Mouse (Mus musculus) C2C12 (cell line): ENCODE measurements at regions not wholly inside any gene's neighbourhood (a gene's known extent, or its start where the extent isn't known, plus 50 kb on each side); places are given as distances from the start of the nearest gene placed in this dataset.

Experiments used
- H3K27me3 ChIP-seq: one replicate; pipeline ENCODE4 v1.6.1; 2011; ENCODE audit not compliant: control insufficient read depth, insufficient read depth, insufficient read length
- H3K36me3 ChIP-seq: one replicate; pipeline ENCODE4 v1.6.1; 2011; ENCODE audit not compliant: control insufficient read depth, insufficient read depth
- H3K4me3 ChIP-seq: one replicate; pipeline ENCODE4 v1.5.1; 2011; ENCODE audit warnings: mild to moderate bottlenecking, control low read depth; ENCODE audit not compliant: poor library complexity, insufficient read depth, severe bottlenecking
- H3K79me2 ChIP-seq: one replicate; pipeline ENCODE4 v1.6.1; 2011; ENCODE audit not compliant: control insufficient read depth, insufficient read depth
- H3K79me3 ChIP-seq: one replicate; pipeline ENCODE4 v1.6.1; 2011; ENCODE audit warnings: low read depth, control low read depth
- H3ac ChIP-seq: one replicate; pipeline ENCODE3; 2011; ENCODE audit warnings: low read depth; ENCODE audit not compliant: control insufficient read depth, insufficient read length
- CEBPB ChIP-seq: IDR thresholded peaks from one replicate; pipeline ENCODE4 v1.6.1; 2011; ENCODE audit warnings: low read depth, mild to moderate bottlenecking, control low read depth, moderate library complexity
- CTCF ChIP-seq: IDR thresholded peaks from one replicate; pipeline ENCODE4 v1.5.1; 2011; ENCODE audit not compliant: control insufficient read depth, insufficient read depth, insufficient read length
- FOSL1 ChIP-seq: IDR thresholded peaks from one replicate; pipeline ENCODE4 v1.8.0; 2011; ENCODE audit warnings: mild to moderate bottlenecking, low read length; ENCODE audit not compliant: poor library complexity, insufficient read depth, severe bottlenecking
- MAX ChIP-seq: IDR thresholded peaks from one replicate; pipeline ENCODE4 v1.6.1; 2011; ENCODE audit warnings: mild to moderate bottlenecking, control low read depth
- MYOD1 ChIP-seq: IDR thresholded peaks from one replicate; pipeline ENCODE4 v1.6.1; 2011; ENCODE audit warnings: low read depth; ENCODE audit not compliant: control insufficient read depth, insufficient read length
- MYOG ChIP-seq: IDR thresholded peaks from one replicate; pipeline ENCODE4 v1.6.1; 2011; ENCODE audit not compliant: control insufficient read depth, insufficient read length; ENCODE audit errors: extremely low read depth
- USF1 ChIP-seq: IDR thresholded peaks from one replicate; pipeline ENCODE4 v1.6.1; 2011; ENCODE audit warnings: low read depth, mild to moderate bottlenecking, control low read depth, moderate library complexity

DNA sequence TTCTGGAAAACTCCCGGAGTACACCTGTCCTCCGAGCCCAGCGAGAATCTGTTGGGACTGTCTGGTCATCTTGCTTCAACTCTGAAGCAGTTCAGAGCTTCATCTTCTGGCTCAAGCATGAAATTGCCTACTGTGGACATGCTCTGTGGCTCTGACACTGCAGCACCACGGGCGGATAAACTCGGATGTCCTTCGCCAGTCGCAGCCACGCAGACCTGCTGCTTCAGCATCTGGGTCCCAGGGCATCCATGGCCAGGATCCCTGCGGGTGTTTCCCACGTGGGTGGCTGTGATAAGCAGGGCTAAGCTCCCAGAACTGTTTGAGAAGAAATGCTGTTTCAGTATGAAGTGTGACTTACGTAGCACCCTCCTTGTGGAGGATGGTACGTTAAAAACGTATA lies 807.6 kb upstream of the Car8 start:
- no peaks in the 10 kb centered on the region for H3K36me3 ChIP-seq
- H3K79me3 ChIP-seq, result no peaks in the 10 kb centered on the region
- no peak overlapping the region for H3K4me3 ChIP-seq
- H3K27me3 ChIP-seq, result no peaks in the 10 kb centered on the region
- no peaks in the 10 kb centered on the region for H3K79me2 ChIP-seq
- TF ChIP-seq USF1 (no peak), MYOG (no peak), MYOD1 (no peak), FOSL1 (no peak), MAX (no peak), CEBPB (no peak), CTCF (no peak)
- H3ac ChIP-seq, result no peak overlapping the region

DNA sequence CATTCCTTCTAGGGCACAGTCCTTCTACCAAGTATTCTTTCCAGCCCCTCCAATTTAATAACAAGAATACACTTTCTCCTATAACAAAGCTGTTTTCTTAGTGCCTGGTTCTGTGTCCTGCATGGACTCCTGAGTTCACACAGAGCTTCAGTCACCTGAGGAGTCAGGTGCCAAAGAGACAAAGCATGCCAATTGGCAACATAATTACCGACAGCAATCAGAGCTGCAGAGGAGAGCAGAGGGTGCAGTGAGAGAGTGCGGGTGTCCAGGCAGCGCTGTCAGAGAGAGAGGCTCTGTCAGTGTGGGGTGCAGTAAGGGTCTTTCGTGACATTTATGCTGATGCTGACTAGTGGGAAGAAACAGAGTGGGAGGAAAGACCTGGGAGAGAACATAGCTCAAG lies 807.2 kb upstream of the Car8 start:
- H3K27me3 ChIP-seq, result no peaks in the 10 kb centered on the region
- H3K79me2 ChIP-seq, result no peaks in the 10 kb centered on the region
- no peak overlapping the region for H3K4me3 ChIP-seq
- no peaks in the 10 kb centered on the region for H3K36me3 ChIP-seq
- no peak overlapping the region for H3ac ChIP-seq
- TF ChIP-seq FOSL1 (no peak), CEBPB (no peak), CTCF (no peak), MAX (no peak), USF1 (no peak), MYOD1 (no peak), MYOG (no peak)
- no peaks in the 10 kb centered on the region for H3K79me3 ChIP-seq

DNA sequence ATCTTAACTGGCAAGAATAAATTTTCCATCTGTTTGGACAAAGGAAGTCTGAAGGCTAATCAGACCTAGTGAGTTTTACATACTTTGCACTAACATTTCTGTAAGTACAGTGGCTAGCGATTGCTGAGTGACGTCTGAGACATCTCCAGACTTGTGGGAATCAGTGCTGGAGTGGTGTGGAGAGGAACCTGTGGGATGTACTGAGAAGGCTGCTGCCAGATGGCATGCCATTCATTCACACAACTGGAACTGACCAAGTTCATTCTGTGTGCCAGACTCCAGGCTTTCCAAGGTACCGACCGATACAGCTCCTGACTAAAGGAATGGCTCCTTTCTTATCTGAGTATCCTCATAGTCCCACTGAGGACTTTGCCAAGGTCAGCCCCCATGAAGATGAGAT lies 797.2 kb upstream of the Car8 start:
- TF ChIP-seq FOSL1 (no peak), MYOD1 (no peak), CTCF (no peak), MAX (no peak), CEBPB (no peak), USF1 (no peak), MYOG (no peak)
- no peaks in the 10 kb centered on the region for H3K36me3 ChIP-seq
- H3ac ChIP-seq, result no peak overlapping the region
- H3K79me2 ChIP-seq, result no peaks in the 10 kb centered on the region
- no peaks in the 10 kb centered on the region for H3K79me3 ChIP-seq
- no peaks in the 10 kb centered on the region for H3K27me3 ChIP-seq
- no peak overlapping the region for H3K4me3 ChIP-seq

DNA sequence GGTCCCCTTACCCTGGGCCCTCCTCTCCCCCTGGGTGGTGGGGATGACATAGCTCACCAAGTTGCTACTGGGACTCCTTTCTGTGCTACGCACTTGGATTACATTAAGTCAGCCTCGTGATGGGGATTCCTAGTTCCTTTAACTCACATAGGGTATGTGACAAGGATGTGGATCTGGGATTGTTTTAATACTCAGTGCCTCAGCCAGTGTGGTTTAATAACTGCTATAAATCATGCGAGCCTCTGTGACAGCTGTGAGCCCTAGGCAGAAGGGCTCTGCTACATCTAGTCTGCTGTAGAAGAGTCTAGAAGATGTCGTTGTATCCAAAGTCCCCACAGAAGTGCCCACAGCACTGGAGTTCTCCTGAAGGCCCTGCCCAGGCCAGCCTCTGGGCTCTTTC lies 796.5 kb upstream of the Car8 start:
- Histone ChIP-seq H3K4me3 (no peak overlapping the region), H3K79me3 (no peaks in the 10 kb centered on the region), H3K27me3 (no peaks in the 10 kb centered on the region), H3K36me3 (no peaks in the 10 kb centered on the region), H3K79me2 (no peaks in the 10 kb centered on the region), H3ac (no peak overlapping the region)
- TF ChIP-seq FOSL1, result no peak

DNA sequence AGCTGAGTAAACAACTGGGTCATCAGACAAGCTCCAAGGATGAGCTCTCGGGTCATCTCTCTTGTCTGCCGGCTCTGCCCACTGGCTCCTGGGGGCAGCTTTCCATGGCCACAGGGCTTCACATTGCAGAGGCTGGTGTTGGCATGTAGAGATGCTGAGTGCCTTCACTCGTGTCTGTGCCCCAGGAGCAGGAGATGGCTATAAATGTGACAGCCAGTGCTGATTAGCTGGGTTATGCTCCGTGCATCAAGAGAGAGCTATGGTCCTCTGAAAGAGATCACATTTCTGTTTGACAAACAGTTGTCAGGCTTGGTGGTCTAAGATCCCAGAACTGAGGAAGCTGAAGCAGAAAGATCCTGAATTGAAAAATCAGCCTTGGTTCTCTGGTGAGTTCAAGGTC lies 795.4 kb upstream of the Car8 start:
- H3ac ChIP-seq, result no peak overlapping the region
- H3K79me3 ChIP-seq, result no peaks in the 10 kb centered on the region
- no peak overlapping the region for H3K4me3 ChIP-seq
- no peaks in the 10 kb centered on the region for H3K79me2 ChIP-seq
- H3K36me3 ChIP-seq, result no peaks in the 10 kb centered on the region
- no peaks in the 10 kb centered on the region for H3K27me3 ChIP-seq
- no peak for TF ChIP-seq MAX
- no peak for TF ChIP-seq USF1
- TF ChIP-seq MYOD1, result no peak
- no peak for TF ChIP-seq CEBPB
- TF ChIP-seq CTCF, result no peak
- TF ChIP-seq MYOG, result no peak
- TF ChIP-seq FOSL1, result no peak

DNA sequence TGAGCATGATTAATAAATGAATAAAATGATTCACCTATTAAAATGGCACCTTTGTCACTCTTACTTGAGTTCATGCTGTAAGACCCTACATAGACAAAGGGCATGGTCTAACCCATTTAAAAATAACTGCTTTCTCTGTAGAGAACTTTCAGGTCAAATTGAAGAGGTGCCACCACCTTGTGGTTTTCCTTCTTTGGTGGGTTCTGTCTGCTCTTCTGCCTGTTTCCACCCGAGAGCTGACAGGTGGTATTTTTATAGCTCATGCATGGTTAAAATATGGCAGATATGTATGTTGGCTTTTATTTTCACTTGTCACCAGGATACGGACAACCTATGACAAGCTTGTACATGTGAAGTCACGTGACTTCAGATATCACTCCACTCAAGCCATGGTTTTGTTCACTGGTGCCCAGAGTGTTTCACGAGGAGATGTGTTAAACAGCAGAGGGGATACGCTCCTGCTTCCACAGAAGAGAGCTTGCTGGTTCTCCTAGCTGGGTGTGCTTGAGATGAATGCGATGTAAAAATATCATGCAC lies 794.3 kb upstream of the Car8 start:
- Histone ChIP-seq H3K79me2 (no peaks in the 10 kb centered on the region), H3K79me3 (no peaks in the 10 kb centered on the region), H3ac (no peak overlapping the region), H3K27me3 (no peaks in the 10 kb centered on the region), H3K36me3 (no peaks in the 10 kb centered on the region), H3K4me3 (no peak overlapping the region)
- TF ChIP-seq CEBPB, result no peak
- TF ChIP-seq MYOD1, result no peak
- no peak for TF ChIP-seq MAX
- no peak for TF ChIP-seq CTCF
- no peak for TF ChIP-seq MYOG
- TF ChIP-seq FOSL1, result no peak
